Mouse (Mus musculus) gastrocnemius, adult 2 months (tissue): ENCODE measurements around the gene Ezh1. TPM values are rescaled to one million over a fixed set of nuclear protein-coding genes. Genes with fewer than 3 reads are reported as not detected.
A peak's percentile ranks its signal among the peaks of the same experiment; 100 is the strongest.

Experiments used
- DNase-seq: peaks from one replicate; pipeline ENCODE4 v3.0.0; 2022
- H3K27ac ChIP-seq: fragments of 200-600 bp; 2 replicates; pipeline ENCODE4 v1.8.1; 2022; ENCODE audit warnings: mild to moderate bottlenecking
- H3K4me3 ChIP-seq: fragments of 200-600 bp; 2 replicates; pipeline ENCODE4 v1.8.1; 2022; ENCODE audit warnings: mild to moderate bottlenecking, moderate library complexity
- CTCF ChIP-seq: fragments of 200-600 bp; IDR thresholded peaks from 2 replicates; pipeline ENCODE4 v1.8.1; 2022; ENCODE audit warnings: antibody characterized with exemption, mild to moderate bottlenecking, moderate library complexity
- intact Hi-C: fragments of 180-260 bp; cut with DNase I; formaldehyde crosslinking; loops from one replicate; pipeline ENCODE4 v1.15.1; 2025
- total RNA-seq, 2 experiments: library from RNA; stranded (reverse); gene quantifications; 2 replicates each; pipeline ENCODE4 v1.2.3; 2021

Ezh1 gene
- total RNA-seq, 2 experiments from 2014 or later: 25.9 to 26.3 TPM

DNA sequence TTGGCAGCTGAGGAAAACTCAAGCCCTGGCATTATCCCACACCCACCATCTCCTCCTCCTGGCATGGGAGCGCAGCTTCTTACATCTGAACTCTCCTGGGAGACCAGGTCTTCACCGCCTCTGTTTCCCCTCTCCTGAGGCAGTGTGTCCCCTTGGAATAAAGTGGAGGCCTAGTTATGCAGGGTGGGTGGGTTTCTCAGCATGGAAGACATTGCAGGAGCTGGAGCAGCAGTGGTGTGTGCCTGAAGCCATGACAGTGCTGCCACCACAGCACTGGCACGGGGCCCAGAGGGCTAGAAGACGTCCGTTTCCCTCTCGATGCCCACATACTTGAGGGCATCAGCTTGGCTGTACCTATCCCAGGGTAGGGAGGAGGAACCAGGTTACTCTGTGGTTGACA lies 33.6 kb downstream of the Ezh1 start:
- no peak for DNase-seq
- no peak overlapping the region for H3K4me3 ChIP-seq
- H3K27ac ChIP-seq: no peak overlapping the region
- no peak for TF ChIP-seq CTCF
- intact Hi-C loops: no loop called here

DNA sequence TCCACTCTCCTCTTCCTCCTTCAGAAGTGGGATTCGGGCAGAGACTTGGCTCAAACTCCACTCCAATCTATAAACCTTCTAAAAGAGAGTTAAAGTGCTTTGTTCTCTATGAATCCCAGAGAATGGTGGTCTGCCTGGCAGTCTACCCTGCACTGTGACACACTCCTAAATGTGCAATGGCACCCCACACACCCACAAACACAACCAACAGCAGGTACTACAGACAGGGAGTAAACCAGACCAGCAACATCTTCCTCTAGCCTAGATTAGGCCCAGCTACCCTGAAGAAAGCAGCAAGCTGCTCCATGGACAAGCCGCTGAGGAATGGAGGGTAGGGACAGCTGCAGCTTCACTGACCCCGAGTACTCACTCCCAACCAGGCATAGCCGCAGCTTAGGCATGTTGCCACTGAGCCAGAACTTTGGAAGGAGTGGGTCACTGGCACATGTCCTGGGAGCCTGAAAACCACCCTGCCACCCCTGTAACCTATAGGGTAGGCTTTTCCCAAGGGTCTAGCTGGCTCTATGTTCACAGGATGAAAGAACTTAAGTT lies 34.3 kb downstream of the Ezh1 start:
- DNase-seq: no peak
- intact Hi-C loops: no loop called here
- no peak overlapping the region for H3K27ac ChIP-seq

DNA sequence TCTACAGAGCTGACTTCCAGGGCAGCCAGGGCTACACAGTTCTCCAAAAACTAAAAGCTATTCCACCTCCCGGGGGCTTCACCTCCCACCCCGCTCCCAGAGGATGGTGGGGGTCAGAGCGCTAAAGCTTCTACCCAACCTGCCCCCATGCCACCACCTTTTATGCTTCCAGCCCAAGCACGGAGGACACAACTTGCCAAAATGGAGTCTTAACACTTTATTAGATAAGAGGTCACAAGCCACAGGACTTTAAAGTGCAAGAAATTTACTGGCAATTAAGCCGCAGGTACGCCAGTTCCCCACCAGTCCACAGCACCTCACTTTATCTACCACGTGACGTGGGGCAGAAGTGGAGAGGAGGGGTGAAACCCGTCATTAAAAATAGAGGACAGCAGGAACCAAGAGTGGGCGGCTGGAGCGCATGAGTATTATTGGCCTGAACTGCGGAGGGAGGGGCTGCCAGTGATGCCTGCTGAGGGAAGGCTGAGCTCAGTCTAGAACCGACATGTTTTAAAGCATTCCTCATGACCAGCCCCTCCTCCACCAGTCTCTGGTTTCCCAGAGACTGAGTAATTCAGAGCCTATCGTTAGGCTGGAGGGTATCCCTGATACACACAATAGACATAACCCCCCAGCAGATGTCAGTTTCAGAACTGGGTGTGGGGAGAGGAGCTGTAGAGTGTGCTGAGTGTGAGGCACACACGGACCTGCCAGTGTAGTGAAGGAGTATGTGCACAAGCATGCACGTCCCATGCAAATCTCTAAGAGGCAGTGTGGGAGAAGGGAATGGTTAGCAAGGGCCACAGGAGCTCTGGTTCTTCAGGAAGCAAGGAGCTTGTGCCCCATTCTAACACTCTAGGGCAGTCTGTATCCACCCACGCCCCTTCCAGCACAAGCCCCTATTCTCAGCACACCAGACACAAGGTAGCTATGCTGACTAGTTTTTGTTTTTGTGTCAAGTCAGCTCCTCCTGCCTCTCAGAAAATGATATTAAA lies 35.1 kb downstream of the Ezh1 start:
- Histone ChIP-seq H3K27ac (peak overlapping the region; percentile 71), H3K4me3 (no peak overlapping the region)
- TF ChIP-seq CTCF: no peak
- DNase-seq: no peak
- intact Hi-C loops: no loop called here

More for the DNA sequence above, 34.3 kb downstream of the Ezh1 start:
- no peak for TF ChIP-seq CTCF
- no peak overlapping the region for H3K4me3 ChIP-seq

DNA sequence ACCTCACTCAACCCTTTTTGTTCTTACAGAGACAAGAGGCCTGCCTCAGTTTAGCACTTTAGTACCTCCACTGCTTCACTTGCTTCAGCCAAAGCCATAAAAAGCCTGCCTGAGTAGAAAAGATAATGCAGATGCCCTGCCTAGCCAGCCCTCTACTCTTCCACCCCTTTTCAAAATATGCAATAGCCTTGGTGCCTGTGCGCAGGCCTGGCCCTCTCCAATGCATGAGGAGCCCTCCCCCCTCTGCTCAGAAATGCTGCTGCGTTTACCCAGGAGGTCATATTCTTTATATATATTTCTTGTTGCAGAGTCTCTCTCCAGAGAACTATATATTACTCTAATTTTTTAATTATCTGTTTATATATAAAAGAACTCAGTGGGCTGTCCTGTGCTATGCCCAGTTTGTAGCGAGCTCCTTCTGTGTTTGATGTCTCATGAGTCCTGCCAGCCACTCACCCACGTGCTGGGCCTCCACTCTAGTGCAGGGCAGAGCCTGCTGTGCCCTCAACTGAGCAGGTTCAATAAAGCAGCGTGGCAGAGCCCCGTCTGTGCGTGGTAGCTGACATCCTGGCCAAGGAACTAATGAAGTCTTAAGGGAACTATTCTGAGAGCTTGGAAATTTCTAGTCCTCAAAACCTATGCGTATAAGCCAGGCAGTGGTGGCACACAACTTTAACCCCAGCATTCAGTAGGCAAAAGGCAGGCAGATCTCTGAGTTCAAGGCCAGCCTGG lies 35.9 kb downstream of the Ezh1 start:
- Histone ChIP-seq H3K4me3 (no peak overlapping the region), H3K27ac (peak overlapping the region; percentile 71)
- intact Hi-C loops: no loop called here
- no peak for TF ChIP-seq CTCF
- DNase-seq: no peak

DNA sequence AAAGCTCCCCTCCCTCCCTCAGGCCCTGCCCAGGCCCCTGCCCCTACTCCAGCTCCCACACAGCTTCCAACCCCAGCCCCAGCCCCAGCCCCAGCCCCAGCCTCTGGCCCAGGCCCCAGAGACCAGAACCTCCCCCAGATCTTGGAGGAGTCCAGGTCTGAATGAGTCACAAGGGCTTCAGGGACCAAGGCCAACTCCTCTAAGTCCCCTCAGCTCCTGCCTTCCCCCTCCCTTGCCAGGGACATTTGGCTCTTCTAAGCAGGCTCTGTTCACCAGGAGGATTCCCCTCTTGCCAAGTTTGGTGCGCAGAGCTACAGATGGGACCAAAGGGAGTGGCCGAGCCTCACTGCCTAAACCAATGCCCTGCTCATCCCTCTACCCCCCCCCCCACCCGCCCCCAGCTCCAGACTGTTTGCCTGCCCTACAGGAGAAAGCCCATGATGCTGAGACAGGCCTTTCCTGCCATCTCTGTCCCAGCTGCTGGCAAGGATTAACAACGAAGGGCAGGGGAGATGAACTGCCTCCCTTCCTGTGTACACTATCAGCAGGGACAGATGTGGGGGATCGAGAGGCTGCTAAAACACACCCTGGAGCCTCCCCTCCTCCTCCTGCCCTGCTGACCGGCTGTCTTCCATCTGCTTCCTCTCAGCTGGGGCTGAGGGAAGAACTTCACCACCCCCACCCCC lies 36.6 kb downstream of the Ezh1 start:
- Histone ChIP-seq H3K27ac (peak overlapping the region; percentile 71), H3K4me3 (no peak overlapping the region)
- DNase-seq: peak; percentile 84
- intact Hi-C loops: no loop called here
- TF ChIP-seq CTCF: no peak

DNA sequence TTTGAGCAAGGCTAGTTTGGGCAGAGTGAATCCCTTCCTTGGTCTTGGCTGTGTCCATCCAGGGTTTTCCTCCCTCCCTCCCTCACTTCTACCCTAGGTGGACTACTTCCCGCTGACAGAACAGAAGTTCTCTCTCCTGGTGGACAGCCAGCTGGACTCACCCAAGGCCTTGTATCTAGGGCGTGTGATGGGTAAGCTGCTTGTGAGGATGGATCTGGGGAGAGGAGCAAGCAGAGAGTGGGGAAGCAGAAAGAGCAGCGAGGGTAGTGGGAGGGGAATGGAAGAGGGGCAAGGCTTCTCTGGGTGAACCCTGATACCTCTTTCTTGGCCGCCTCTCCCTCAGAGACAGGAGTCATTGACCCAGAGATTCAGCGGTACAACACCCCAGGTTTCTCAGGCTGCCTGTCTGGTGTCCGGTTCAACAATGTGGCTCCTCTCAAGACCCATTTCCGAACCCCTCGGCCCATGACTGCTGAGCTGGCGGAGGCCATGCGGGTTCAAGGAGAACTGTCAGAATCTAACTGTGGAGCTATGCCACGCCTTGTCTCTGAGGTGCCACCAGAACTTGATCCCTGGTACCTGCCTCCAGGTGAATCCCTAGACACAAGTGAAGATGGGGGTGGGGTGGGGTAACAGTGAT lies 38.0 kb downstream of the Ezh1 start:
- no peak for TF ChIP-seq CTCF
- intact Hi-C loops: no loop called here
- Histone ChIP-seq H3K4me3 (no peak overlapping the region), H3K27ac (peak overlapping the region; percentile 71; the same call in 1 of the 2 replicates)
- no peak for DNase-seq

DNA sequence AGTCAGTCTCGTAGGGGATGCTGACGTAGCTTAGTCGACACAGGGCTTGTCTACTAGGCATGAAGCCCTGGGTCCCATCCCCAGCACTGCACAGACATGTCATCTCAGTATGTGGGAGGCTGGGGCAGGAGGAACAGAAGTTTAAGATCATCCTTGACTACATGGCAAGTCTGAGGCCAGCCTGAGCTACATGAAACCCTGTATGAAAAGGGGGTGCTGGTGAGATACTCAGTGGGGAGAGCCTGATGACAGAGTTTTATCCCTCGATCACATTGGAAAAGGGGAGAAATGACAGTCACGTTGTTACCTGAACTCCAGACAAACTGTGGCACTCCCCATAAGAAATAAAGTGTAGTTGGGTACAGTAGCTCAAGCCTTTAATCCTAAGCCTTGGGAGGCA lies 38.7 kb downstream of the Ezh1 start:
- intact Hi-C loops: no loop called here
- Histone ChIP-seq H3K4me3 (no peak overlapping the region), H3K27ac (no peak overlapping the region)
- TF ChIP-seq CTCF: no peak
- no peak for DNase-seq

DNA sequence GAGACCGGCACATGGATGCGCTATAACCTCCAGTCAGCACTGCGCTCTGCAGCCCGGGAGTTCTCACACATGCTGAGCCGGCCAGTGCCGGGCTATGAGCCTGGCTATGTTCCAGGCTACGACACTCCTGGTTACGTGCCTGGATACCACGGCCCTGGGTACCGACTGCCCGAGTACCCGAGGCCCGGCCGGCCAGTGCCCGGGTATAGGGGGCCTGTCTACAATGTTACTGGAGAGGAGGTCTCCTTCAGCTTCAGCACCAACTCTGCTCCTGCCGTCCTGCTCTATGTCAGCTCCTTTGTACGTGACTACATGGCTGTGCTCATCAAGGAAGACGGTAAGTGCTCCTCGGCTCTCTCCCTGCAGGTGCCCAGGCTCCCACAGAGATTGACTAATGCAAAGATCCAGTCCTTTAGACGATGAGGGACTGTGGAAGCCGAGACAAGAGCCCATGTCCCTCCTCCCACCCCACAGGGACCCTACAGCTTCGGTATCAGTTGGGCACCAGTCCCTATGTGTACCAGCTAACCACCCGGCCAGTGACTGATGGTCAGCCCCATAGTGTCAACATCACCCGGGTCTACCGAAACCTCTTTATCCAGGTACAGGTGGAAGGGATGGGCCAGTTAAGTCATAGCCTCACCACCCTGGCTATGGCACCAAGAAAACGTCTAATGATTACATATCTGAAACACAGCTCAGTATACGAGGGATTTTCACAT lies 39.6 kb downstream of the Ezh1 start:
- no peak for TF ChIP-seq CTCF
- no peak overlapping the region for H3K27ac ChIP-seq
- intact Hi-C loops: no loop called here
- no peak for DNase-seq
- no peak overlapping the region for H3K4me3 ChIP-seq

DNA sequence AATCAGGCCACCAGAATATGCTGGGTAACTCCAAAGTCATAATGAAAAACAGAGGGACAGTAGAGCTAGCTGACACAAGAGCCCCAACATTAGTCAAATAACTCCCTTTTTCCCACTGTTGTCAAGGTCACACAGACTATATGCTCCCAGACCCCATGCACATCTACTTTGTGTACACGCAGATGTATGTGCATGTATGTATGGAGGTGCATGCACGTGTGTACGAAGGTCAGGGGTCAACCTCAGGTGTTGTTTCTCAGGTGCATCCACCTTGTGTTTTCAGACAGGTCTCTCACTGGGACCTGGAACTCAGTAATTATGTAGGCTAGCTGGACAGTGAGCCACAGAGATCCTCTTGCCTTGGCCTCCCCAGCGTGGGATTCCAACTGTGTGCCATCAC lies 40.8 kb downstream of the Ezh1 start:
- Histone ChIP-seq H3K4me3 (no peak overlapping the region), H3K27ac (no peak overlapping the region)
- no peak for TF ChIP-seq CTCF
- intact Hi-C loops: no loop called here
- DNase-seq: no peak

DNA sequence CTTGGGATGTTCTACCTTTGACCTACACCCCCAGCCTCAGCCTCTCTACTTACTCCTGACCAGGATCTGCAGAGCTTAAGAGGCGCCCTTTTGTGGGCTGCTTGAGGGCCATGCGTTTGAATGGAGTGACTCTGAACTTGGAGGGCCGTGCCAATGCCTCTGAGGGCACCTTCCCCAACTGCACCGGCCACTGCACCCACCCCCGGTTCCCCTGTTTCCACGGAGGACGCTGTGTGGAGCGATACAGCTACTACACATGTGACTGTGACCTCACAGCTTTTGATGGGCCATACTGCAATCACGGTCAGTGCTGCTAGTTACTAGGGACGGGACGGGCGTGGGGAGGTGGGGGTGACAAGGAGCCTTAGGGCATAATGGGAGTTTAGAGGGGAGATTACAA lies 41.3 kb downstream of the Ezh1 start:
- TF ChIP-seq CTCF: no peak
- no peak for DNase-seq
- H3K27ac ChIP-seq: no peak overlapping the region
- intact Hi-C loops: no loop called here
- no peak overlapping the region for H3K4me3 ChIP-seq

DNA sequence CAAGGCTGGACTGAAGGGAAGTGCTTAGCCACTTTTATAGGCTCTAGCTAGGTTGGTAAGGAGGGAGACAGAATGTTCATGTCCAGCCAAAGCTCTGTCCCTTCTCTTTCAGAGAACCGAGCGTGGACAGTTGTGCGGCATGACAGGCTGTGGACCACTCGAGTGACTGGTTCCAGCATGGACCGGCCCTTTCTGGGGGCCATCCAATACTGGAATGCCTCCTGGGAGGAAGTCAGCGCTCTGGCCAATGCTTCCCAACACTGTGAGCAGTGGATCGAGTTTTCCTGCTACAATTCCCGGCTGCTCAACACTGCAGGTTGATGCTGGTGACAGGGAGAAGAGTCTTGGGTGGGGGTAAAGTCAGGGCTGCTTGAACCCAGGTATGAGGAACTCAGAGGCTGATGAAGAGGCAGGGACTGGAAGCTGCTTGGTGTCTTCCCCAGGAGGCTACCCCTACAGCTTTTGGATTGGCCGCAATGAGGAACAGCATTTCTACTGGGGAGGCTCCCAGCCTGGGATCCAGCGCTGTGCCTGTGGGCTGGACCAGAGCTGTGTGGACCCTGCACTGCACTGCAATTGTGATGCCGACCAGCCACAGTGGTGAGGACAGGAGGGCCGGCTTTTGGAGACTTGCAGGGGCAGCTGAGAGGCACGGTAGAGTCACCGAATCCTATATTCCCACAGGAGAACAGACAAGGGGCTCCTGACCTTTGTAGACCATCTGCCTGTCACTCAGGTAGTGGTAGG lies 43.3 kb downstream of the Ezh1 start:
- Histone ChIP-seq H3K27ac (no peak overlapping the region), H3K4me3 (no peak overlapping the region)
- no peak for DNase-seq
- intact Hi-C loops: no loop called here
- TF ChIP-seq CTCF: no peak
